Mouse (Mus musculus): Measurements from ENCODE around the gene G6pc2. TPM values are rescaled to one million over a fixed set of nuclear protein-coding genes. Genes with fewer than 3 reads are reported as not detected.

The G6pc2 gene
- total RNA-seq, 2 experiments from 2014 or later: not detected

DNA sequence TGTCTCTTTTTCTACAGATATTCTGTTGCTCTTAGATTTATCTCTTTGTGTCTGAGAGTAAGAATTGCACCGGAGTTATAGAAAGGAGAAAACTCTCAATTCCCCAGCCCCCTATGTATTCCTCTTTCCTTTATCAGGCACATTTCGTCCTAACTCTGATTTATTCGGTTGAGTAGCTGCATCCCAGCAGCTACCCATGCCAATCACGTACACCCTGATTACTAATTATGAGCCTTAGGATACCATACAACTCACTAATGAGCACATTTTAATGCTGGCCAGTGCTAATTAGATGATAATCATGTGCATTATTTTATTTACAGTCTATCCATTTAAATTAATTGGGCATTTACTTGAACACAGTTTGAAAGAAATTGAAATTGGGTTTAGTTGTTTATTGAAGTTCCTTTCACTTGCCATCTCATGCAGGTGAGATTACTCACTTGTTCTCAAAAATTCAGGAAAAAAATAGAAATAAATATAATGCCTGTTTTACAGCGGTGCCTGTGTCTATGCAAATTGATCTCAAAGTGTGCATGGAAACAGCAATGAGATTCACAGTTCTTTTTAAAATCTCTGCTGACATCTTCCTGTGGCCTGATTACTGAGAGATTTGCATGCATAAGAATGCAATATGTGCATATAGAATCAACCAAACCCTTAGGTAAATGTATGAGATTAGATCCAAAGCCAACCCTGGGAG, 24.3 kb downstream of the G6pc2 start:
- no peak for DNase-seq (ENCODE audit: low spot score in 2 of 2)

DNA sequence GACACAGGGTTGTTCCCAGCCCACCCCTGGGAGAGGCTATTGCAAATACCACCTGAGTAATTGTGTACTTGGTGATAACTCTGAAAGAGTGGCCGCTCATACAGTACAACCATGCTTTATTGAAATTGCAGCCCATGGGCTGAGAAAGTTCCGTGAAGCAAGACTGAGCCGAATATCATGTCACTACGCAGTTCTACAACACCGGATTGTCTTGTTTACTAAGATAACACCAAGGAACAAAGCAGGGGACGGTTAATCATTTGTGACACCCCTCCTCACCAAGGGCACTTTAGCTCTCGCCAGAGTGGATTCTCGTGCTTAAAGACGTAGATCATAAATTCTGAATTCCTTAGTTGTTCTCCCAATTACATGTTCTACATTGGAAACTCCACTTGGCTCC, 28.4 kb downstream of the G6pc2 start:
- DNase-seq (ENCODE audit: low spot score in 2 of 2): no peak

DNA sequence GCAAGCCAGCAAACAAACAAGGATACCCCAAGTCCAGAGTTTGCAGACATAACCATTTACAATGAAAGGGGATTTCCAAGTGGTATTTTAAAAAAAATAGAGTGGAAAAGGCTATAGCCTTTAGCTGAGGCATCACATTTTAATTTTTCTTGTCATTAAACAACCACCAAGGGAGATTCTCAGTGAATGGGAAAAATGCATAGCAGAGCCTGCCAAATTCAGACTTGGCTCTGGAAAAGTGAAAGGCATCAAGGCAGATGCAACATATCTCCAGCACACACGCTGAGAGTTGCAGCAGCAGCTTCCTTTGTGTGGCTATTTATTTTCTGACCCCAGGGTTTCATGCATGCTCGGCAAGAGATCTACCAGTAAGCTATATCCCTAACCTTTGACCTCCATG, 34.1 kb downstream of the G6pc2 start:
- DNase-seq (ENCODE audit: low spot score in 2 of 2): no peak

DNA sequence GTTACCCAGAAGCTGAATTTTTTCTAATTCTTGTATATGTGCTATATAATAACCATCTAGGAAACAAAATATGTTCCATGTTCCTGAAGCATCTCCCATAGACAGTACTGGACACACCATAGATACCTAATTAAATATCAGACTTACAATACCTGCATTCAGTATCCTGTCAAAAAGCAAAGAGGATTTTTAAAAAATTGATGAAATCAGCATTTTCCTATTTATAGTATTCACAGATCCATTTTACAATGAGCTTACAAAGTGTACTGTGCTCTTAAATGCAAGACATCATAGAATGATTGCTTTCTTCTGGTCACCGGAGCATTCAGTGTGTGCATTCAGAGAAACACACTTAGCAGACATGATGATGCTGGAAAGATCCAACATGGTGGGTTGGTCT, 36.2 kb downstream of the G6pc2 start:
- no peak for DNase-seq (ENCODE audit: low spot score in 2 of 2)

DNA sequence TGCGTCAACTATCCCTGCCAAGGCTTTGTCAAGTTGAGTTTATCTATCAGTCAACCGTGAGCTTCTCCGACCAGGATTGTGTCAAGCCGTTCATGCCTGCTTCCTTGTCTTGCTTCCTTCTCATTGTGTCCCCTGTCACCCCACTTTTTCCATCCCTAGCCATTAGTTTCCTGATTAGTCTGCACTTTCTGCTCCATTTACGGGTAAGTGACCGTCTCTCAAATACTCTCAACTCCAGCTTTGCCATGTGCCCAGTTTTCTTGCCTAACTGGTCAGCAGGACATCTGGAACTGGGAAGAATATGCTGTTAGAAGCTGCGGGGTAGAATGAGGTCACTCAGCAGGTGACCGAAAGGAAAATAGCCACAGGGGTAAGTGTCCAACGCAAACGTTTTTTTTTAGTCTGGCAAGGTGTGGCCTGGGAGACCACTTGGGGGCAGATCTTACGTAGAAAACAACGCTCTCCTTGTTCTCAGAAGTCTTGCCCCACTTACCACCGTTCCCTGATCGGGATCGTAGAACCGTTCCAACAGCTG, 37.4 kb downstream of the G6pc2 start:
- no peak for DNase-seq (ENCODE audit: low spot score in 2 of 2)

DNA sequence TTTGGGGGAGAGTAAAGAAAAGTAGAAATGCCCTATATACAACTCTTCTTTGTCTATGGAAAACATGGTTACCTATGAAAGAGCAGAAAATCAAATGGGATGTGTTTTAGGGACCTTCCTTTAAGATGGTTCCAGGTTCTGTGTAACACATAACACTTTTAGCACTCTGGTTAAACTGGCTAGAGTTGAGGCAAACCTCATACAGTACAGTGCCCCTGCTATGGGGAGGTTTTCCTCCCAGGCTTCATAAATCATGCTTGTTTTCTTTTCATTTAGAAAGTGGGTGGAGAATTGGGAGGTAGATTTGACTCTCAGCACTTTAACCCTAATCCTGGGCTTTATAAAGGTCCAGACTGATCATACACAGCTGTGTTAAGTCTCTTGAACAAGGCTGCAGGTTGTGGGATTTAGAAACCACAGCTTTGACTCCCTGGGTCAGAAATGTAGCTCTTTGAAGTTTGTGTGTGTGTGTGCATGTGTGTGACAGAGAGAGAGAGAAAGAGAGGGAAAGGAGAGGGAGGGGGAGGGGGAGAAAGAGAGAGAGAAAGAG, 53.3 kb downstream of the G6pc2 start:
- DNase-seq (ENCODE audit: low spot score in 2 of 2): no peak

DNA sequence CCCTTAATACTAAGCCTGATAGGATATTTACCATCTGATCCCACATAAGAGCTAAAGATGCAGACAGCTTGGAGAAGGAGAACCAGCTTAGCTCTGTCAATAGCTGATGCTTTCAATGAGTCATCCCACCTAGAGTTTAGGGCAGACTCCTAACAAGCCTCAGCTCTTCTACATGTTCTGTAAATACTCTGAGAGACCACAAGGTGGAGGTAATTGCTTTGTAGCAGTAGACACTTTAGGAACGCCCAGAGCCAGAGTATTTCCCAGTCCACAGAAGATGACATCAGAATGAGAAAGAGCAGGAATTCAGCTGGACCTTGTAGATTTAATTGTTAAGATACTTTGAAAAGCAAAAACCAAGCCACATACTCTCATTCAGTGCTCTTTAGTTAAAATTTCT, 65.0 kb downstream of the G6pc2 start:
- DNase-seq (ENCODE audit: low spot score in 2 of 2): no peak

Other genes with a start within 250 kb of the G6pc2 start
- 10 to 100 TPM in 1 of 2 experiments, 1 to 10 TPM in 1; 8.4 to 10.2 TPM for gene Nostrin, start 75.3 kb upstream of the G6pc2 start, total RNA-seq (2021)
- gene Spc25, start 4.9 kb upstream of the G6pc2 start, total RNA-seq (2021): 1 to 10 TPM; 1.4 TPM
- gene Abcb11, start 131.5 kb downstream of the G6pc2 start, total RNA-seq (2021): not detected
- gene Dhrs9, start 169.4 kb downstream of the G6pc2 start, total RNA-seq (2021): 1 to 10 TPM; 2.1 to 2.9 TPM